Mouse (Mus musculus) CH12.LX (cell line): Measurements from ENCODE around the gene Prrx1. TPM values are rescaled to one million over a fixed set of nuclear protein-coding genes. Genes with fewer than 3 reads are reported as not detected.

ENCODE experiments used
- DNase-seq: peaks from one replicate; pipeline ENCODE4 v3.0.0-alpha.2; 2013; ENCODE audit errors: extremely low read depth
- H3K27ac ChIP-seq: 2 replicates; pipeline ENCODE4 v1.5.1; 2012; ENCODE audit warnings: low read depth, mild to moderate bottlenecking, control low read depth, moderate library complexity; ENCODE audit not compliant: insufficient read depth
- H3K27me3 ChIP-seq: replicated peaks from 2 replicates; pipeline ENCODE3; 2012; ENCODE audit warnings: inconsistent platforms
- H3K36me3 ChIP-seq, 2 experiments: replicated peaks in 1 of 2; 2 replicates each; pipeline versions ENCODE3 to v1.6.1; 2012; ENCODE audit warnings: inconsistent platforms in 1 of 2, low read length in 1 of 2, mild to moderate bottlenecking in 1 of 2, mixed read lengths in 1 of 2, moderate library complexity in 1 of 2; ENCODE audit not compliant: control insufficient read depth in 1 of 2, insufficient read depth in 1 of 2
- H3K4me1 ChIP-seq, 2 experiments: 2 replicates each; pipeline ENCODE4 v1.6.1; 2012; ENCODE audit warnings: inconsistent platforms in 1 of 2, moderate library complexity in 1 of 2; ENCODE audit not compliant: insufficient read depth in 2 of 2, control insufficient read depth in 1 of 2
- H3K4me2 ChIP-seq: 2 replicates; pipeline ENCODE4 v1.6.1; 2012; ENCODE audit warnings: low read depth, mild to moderate bottlenecking, control low read depth; ENCODE audit not compliant: poor library complexity, insufficient read depth, severe bottlenecking
- H3K4me3 ChIP-seq, 3 experiments: fragments of 150-350 bp in 1 of 3; sonication (generic) in 1 of 3; replicated peaks in 1 of 3; 2 replicates each; pipeline versions ENCODE3 to v1.5.1; 2011 to 2012; ENCODE audit warnings: low read depth in 2 of 3, low read length in 2 of 3, mild to moderate bottlenecking in 2 of 3, moderate library complexity in 2 of 3, control low read depth in 1 of 3, improper control_type of control experiment in 1 of 3, inconsistent platforms in 1 of 3, mixed read lengths in 1 of 3; ENCODE audit not compliant: poor library complexity in 1 of 3
- H3K79me2 ChIP-seq: replicated peaks from 2 replicates; pipeline ENCODE4 v1.6.1; 2012; ENCODE audit warnings: mild to moderate bottlenecking, moderate library complexity; ENCODE audit not compliant: control insufficient read depth, poor library complexity, insufficient read depth, severe bottlenecking; ENCODE audit errors: extremely low read depth
- H3K9ac ChIP-seq: 2 replicates; pipeline ENCODE4 v1.6.1; 2012; ENCODE audit warnings: low read depth, mild to moderate bottlenecking, control low read depth, moderate library complexity; ENCODE audit not compliant: insufficient read depth
- H3K9me3 ChIP-seq: replicated peaks from 2 replicates; pipeline ENCODE3; 2012; ENCODE audit warnings: low read length, inconsistent platforms, mixed read lengths
- BHLHE40 ChIP-seq: IDR thresholded peaks from 2 replicates; pipeline ENCODE4 v1.6.1; 2011; ENCODE audit warnings: mild to moderate bottlenecking, low read depth, low read length, improper control_type of control experiment
- CTCF ChIP-seq, 2 experiments: IDR thresholded peaks in 1 of 2; conservative IDR thresholded peaks in 1 of 2; 2 replicates each; pipeline ENCODE4 v1.5.1; 2011 to 2012; ENCODE audit warnings: low read depth in 2 of 2, low read length in 2 of 2, improper control_type of control experiment in 1 of 2, inconsistent platforms in 1 of 2, mild to moderate bottlenecking in 1 of 2, moderate library complexity in 1 of 2
- ELF1 ChIP-seq: IDR thresholded peaks from 2 replicates; pipeline ENCODE4 v1.6.1; 2014; ENCODE audit warnings: low read depth, mild to moderate bottlenecking, inconsistent platforms, low read length, improper control_type of control experiment
- GABPA ChIP-seq: IDR thresholded peaks from 2 replicates; pipeline ENCODE4 v1.6.1; 2012; ENCODE audit warnings: low read depth, low read length, improper control_type of control experiment, inconsistent platforms; ENCODE audit not compliant: insufficient replicate concordance
- HCFC1 ChIP-seq: IDR thresholded peaks from 2 replicates; pipeline ENCODE4 v1.6.1; 2012; ENCODE audit warnings: low read depth, mild to moderate bottlenecking, inconsistent platforms, low read length, improper control_type of control experiment
- IRF4 ChIP-seq: IDR thresholded peaks from 2 replicates; pipeline ENCODE4 v1.6.1; 2014; ENCODE audit warnings: low read depth, mild to moderate bottlenecking, inconsistent platforms, low read length, improper control_type of control experiment
- MAFK ChIP-seq: IDR thresholded peaks from 2 replicates; pipeline ENCODE4 v1.6.1; 2011; ENCODE audit warnings: low read length, improper control_type of control experiment; ENCODE audit not compliant: insufficient replicate concordance
- MAX ChIP-seq: IDR thresholded peaks from 2 replicates; pipeline ENCODE4 v1.6.1; 2011; ENCODE audit warnings: low read length, improper control_type of control experiment
- MEF2A ChIP-seq: IDR thresholded peaks from 2 replicates; pipeline ENCODE4 v1.6.1; 2014; ENCODE audit warnings: low read depth, mild to moderate bottlenecking, inconsistent platforms, low read length, improper control_type of control experiment, borderline replicate concordance
- MYC ChIP-seq: IDR thresholded peaks from 2 replicates; pipeline ENCODE4 v1.6.1; 2011; ENCODE audit warnings: low read depth, mild to moderate bottlenecking, improper control_type of control experiment, low read length
- POLR2A ChIP-seq: IDR thresholded peaks from 2 replicates; pipeline ENCODE4 v1.6.1; 2011; ENCODE audit warnings: low read depth, mild to moderate bottlenecking, improper control_type of control experiment, low read length
- SIN3A ChIP-seq: IDR thresholded peaks from 2 replicates; pipeline ENCODE4 v1.6.1; 2012; ENCODE audit warnings: low read length, improper control_type of control experiment, inconsistent platforms
- TCF12 ChIP-seq: IDR thresholded peaks from 2 replicates; pipeline ENCODE4 v1.6.1; 2014; ENCODE audit warnings: low read depth, mild to moderate bottlenecking, inconsistent platforms, low read length, improper control_type of control experiment
- UBTF ChIP-seq: IDR thresholded peaks from 2 replicates; pipeline ENCODE4 v1.6.1; 2012; ENCODE audit warnings: low read depth, mild to moderate bottlenecking, inconsistent platforms, low read length, improper control_type of control experiment, moderate library complexity
- USF2 ChIP-seq: conservative IDR thresholded peaks from 2 replicates; pipeline ENCODE4 v1.6.1; 2011; ENCODE audit warnings: low read depth, low read length, improper control_type of control experiment
- ZC3H11A ChIP-seq: IDR thresholded peaks from 2 replicates; pipeline ENCODE4 v1.6.1; 2012; ENCODE audit warnings: low read depth, mild to moderate bottlenecking, inconsistent platforms, low read length, improper control_type of control experiment
- ZMIZ1 ChIP-seq: IDR thresholded peaks from 2 replicates; pipeline ENCODE4 v1.6.1; 2012; ENCODE audit warnings: low read depth, mild to moderate bottlenecking, inconsistent platforms, low read length, improper control_type of control experiment
- ZNF384 ChIP-seq: IDR thresholded peaks from 2 replicates; pipeline ENCODE4 v1.6.1; 2012; ENCODE audit warnings: low read depth, low read length, improper control_type of control experiment, inconsistent platforms
- dilution Hi-C: fragments of 300-500 bp; cut with MboI; formaldehyde crosslinking; loops from 2 replicates; pipeline ENCODE4 v1.14.3; 2020; ENCODE audit warnings: low sequenced_read_pairs; ENCODE audit not compliant: extremely low pct_unique_long_range_greater_than_20kb, extremely low pct_ligation_motif_present
- in situ Hi-C: fragments of 300-500 bp; cut with MboI; formaldehyde crosslinking; loops from 3 replicates; pipeline ENCODE4 v1.14.3; 2019; ENCODE audit warnings: low sequenced_read_pairs, low pct_ligation_motif_present, low pct_unique_long_range_greater_than_20kb, mixed read lengths
- polyA plus RNA-seq: library from polyadenylated mRNA; unstranded; fragments of >175 nt; gene quantifications from 2 replicates; pipeline ENCODE4 v1.2.1, GENCODE M21; 2012; ENCODE audit warnings: low read depth; ENCODE audit not compliant: insufficient read length
- total RNA-seq, 2 experiments: library from RNA; depleted of rRNA; stranded (reverse); fragments of 300-350 nt in 1 of 2; fragments of >200 nt in 1 of 2; gene quantifications; 2 replicates each; pipeline ENCODE4 v1.2.3; 2012 to 2014

Prrx1 gene
- total and polyA plus RNA-seq, 3 experiments = not detected

DNA sequence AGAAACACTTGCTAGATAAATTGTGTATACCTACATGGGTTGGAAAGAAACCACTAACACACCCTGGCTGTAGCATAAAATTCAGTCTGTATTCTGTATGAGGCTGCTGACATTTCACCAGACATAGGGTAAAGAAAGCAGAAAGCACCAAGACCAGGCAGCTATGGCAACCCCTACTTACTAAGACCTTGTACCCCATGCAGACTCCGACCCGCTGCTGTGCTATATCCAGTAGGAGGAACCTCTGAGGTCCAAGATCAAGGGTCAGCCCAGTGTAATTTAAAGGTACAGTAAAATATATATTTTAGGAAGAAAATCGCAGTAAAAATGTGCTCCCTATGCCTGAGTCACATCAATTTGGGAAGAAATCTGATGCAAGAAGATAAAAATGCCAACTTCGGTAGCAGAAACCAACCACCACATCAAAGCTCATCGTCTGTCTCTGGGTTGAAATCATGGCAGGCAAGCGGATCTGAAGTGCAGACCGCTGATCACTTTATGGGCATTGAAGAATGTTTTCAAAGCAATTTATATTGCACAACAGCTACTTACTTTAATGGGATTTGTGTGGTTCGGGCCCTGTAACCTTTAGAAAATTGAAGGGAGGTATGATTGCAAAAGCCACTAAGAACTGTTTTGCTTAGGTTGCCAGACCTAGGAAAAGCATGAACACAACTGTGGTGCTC, 46.5 kb downstream of the Prrx1 start (continued):
- TF ChIP-seq IRF4 = no peak

DNA sequence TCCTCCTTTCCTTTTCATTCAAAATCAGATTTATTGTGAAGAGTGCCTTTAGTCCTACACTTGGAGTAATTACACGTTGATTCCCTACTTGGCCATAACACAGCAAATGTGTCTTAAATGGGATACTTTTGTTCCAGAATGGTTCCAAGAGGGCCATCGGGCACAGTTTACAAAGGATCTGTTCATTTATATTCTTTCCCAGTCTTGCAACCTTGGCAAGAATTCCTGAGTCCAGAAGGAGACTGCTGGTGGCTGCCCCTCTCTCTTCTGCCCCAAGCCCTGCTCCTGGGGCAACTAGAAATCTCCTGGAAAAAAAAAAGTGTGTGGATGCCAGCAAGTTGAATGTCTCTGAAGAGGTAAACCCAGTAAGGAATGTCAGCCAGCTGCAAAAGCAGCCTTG, 56.2 kb downstream of the Prrx1 start:
- in situ Hi-C loops = no loop called here
- no peaks in the 10 kb centered on the region for H3K4me1 ChIP-seq
- H3K4me2 ChIP-seq = no peak overlapping the region
- no peaks in the 10 kb centered on the region for H3K9me3 ChIP-seq
- DNase-seq = no peak
- TF ChIP-seq ZNF384 (no peak), ZC3H11A (no peak), CTCF (conservative IDR thresholded peaks at IDR 0.05 in 1 of 2, IDR thresholded peaks at IDR 0.05 in 1 of 2; ENCODE audit: low read depth in 2 of 2, low read length in 2 of 2) (no peak), GABPA (no peak), ELF1 (no peak), POLR2A (no peak), MEF2A (no peak), SIN3A (no peak), USF2 (no peak), HCFC1 (no peak), MAFK (no peak), UBTF (no peak), IRF4 (no peak), ZMIZ1 (no peak)
- no peak overlapping the region for H3K27ac ChIP-seq
- dilution Hi-C loops = no loop called here
- no peaks in the 10 kb centered on the region for H3K27me3 ChIP-seq
- no peak overlapping the region for H3K9ac ChIP-seq
- H3K79me2 ChIP-seq = no peaks in the 10 kb centered on the region
- no peak overlapping the region for H3K4me3 ChIP-seq
- no peaks in the 10 kb centered on the region for H3K36me3 ChIP-seq

GRCm38 (mm10) chr1:163255884-163256283, 57.6 kb downstream of the Prrx1 start:
- Histone ChIP-seq H3K9ac (no peak overlapping the region), H3K4me3 (no peak overlapping the region), H3K27ac (no peak overlapping the region), H3K4me1 (no peaks in the 10 kb centered on the region), H3K36me3 (no peaks in the 10 kb centered on the region), H3K4me2 (no peak overlapping the region), H3K9me3 (no peaks in the 10 kb centered on the region), H3K27me3 (no peaks in the 10 kb centered on the region), H3K79me2 (no peaks in the 10 kb centered on the region)
- no peak for DNase-seq
- in situ Hi-C loops (no loop called here), dilution Hi-C loops (no loop called here)
- TF ChIP-seq MAX (no peak), MYC (no peak), MEF2A (no peak), UBTF (no peak), TCF12 (no peak), BHLHE40 (no peak)
